Mouse (Mus musculus) heart, adult 2 months (tissue): ENCODE results near the gene Elk4.

ENCODE experiments used
- CTCF ChIP-seq: fragments of 200-600 bp; IDR thresholded peaks from 2 replicates; pipeline ENCODE4 v1.8.1; 2022; ENCODE audit warnings: antibody characterized with exemption, mild to moderate bottlenecking, moderate library complexity
- EP300 ChIP-seq: fragments of 200-500 bp; IDR thresholded peaks from 2 replicates; pipeline ENCODE4 v1.6.1; 2011; ENCODE audit warnings: low read depth, low read length, control low read depth; ENCODE audit not compliant: insufficient read depth

- TF ChIP-seq EP300 (no peak), CTCF (no peak)
These were observed 40.1 kb upstream of the Elk4 start for GRCm38 (mm10) chr1:131967336-131967735.
